Mouse (Mus musculus): ENCODE results near the gene Zcchc8.
A peak's percentile ranks its signal among the peaks of the same experiment; 100 is the strongest.
"Not testable (repeated sequence)": the region's sequence is repeated elsewhere in the genome, so short reads cannot be mapped to it uniquely, and the experiment has no call there.

Zcchc8 gene

DNA sequence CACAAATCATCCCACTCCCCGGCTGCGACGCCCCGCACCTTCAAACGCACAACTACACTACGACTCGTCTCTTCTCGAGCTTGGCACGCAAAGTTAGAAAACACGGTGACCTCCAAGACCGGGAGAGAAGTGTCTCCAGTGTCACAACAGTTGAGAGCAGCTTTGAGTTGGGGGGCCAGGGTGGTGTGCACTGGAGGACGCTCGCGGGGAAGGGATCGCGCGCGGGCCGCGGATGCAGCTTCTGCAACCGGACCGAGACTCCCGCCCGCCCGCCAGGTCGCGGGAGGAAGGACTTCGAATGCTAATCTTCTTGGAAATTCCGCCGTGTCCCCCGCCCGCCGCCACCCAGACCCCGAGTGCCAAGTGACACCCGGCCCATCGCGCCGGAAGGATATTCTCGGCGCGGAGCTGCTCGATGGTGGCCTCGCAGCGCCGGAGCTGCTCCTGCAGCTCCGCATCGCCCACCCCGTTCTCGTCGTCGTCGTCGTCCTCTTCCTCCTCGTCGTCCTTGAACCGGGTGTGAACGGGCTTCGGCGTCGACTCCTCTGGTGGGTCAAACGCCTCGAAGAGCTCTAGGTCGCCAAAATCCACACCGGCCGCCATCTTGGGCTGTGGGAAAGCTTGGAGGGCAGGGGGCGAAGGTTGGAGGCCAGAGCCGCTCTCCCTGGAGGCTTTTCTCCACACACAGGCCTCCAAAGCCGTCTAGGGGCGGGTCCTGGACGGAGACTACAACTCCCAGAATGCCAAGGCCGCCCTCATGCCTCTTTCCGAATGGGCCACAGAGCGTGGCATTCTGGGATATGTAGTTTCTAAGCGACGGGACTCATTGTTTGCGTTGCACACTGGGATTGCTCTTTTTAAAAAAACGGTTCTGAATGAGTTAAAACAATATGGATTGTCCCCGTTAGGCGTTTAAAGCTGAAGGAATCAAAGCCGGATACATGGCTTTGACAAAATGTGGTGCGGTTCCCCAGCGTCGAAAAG, at the start of gene Zcchc8:
Gene Zcchc8, minus strand, starts transcription at position 773 of the 984 bp plus-strand sequence.
- peak; percentile 98 for DNase-seq (ENCODE audit: low read depth)

DNA sequence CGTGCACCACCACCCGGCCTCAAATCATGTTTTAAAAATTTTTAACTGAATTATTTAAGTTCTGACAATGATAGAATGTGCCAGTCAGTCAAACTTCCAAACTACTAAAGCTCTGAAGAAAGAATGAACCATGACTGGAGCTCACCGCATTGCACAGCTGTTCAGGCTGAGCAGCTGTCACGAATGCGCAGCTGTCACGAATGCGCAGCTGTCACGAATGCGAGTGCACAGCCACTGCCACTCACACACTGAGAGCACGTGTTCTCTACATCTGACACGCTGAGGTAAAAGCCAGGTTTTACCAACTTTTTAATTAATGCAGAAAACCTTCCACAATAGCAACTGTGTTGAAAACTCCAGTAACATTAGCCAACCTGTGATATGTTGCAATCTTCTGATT, 45.6 kb upstream of the Zcchc8 start:
- not testable (repeated sequence) for DNase-seq (ENCODE audit: low read depth)

GRCm38 (mm10) chr5:123765506-123765905, 44.6 kb upstream of the Zcchc8 start:
- peak; percentile 35 for DNase-seq (ENCODE audit: low read depth)

DNA sequence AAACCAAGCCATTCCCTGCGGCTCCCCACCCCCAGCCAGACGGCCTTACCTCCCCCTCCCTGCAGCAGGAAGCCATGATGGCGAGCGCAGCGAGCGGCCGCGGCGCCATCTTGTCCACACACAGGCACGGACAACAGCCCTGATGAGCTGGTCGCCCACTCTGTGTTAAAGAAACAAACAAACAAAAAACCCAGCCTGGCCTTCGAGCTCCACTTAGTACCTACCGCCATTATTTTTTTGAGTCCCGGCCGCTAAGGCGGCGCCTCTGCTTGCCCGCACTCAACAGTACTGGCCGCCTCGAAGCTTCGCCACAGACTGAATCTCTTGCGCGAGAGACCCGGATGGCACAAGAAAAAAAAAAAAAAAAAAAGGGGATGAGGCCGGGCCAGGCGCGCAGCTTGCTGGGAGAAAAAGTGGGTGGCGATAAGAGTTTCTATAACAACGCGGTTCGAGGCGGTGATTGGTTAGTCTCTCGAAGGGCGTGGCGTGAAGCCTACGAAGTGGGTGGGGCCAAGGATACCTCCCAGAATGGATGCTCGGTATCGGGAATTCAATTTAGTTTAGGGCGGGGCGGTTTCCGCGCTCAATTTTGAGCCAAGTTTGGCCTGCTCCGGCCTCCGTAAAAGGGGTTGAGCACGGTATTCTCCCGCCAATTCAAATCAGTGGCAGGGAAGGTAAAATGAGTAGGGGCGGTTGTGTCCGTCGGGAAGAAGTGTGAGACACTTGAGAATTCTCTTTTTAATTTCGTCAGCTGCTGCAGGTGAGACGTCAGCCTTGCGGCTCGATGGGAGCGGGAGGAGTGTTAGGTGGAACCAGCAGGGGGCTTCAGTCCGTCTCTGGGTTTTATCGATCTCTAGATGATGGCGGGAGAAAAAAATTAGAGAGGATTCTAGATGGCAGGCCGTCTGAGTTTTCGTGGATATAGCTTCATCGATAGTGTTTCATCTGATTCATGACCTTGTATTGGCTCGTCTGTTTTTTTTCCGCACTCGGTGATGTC, 28.5 kb upstream of the Zcchc8 start, which contains the start of the genes Rsrc2 and Kntc1:
Gene Rsrc2, minus strand, starts transcription at position 350 of the 1,000 bp plus-strand sequence.
Gene Kntc1, plus strand, starts transcription at position 652 of the 1,000 bp plus-strand sequence.
- peak; percentile 100 for DNase-seq (ENCODE audit: low read depth)

DNA sequence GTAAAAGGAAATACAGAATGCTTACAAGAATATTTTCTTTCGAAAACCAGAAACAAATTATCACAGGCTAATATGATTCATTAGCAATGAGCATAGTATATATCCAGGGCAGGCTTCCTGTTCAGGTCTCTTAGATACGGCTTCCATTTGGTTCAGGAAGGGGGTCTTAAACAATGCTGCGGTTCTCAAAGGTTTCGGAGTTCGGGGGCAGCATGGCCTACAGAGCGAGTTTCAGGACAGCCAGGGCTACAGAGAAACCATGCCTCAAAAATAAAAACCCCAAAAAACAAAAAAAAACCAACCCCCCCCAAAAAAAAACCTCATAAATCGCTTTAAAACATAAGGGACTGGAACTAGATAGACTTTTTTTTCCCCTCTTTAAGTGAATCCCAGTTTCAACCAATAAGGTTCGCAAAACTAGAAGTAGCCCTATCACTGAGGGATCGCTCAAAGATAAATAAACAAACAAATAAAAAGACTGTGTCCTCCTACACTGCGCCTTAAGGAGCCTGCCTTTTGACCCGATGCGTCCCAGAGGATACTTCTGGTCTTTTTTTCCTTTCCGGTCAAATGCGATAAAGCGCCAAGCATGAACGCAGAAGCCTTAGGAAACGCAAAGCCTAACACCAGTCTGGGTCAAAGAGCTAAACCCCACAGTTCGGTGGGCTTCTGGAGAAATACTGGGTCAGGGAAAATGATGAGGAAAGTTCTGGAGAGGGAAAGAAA, 27.6 kb upstream of the Zcchc8 start:
- no peak for DNase-seq (ENCODE audit: low read depth)

DNA sequence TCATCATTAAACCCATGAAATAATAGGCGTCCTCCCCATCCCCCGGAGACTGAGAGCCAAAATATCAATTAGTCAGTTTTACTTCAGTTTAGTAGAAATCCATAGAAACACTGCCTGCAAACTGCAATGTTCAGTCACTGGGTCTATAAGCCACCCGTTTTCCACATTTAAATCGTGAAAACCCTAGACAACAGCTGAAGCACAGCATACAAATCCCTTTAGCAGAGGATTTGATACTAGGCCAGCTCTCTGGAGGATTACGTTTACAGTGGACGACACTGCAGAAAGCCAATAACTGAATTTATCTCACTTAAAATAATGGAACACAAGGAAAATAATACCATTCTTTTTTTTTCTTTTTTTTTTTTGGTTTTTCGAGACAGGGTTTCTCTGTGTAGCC, 26.7 kb upstream of the Zcchc8 start:
- no peak for DNase-seq (ENCODE audit: low read depth)

DNA sequence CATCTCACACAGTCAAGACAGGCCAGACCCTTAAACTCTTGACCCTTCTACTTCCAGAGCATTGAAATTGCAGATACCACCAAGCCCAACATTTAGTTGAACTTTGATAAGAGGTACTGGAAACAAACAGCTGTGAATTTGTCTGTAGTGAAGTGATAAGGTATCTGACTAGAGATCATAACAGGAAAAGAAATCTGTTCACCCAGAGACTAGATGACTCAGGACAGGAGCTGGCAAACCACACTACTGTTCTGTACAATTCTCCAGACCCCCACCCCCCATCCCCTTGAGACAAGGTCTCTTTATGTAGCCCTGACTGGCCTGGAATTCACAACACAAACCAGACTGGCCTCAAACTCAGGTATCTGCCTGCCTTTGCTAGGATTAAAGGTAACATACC, 25.4 kb upstream of the Zcchc8 start:
- peak; percentile 71 for DNase-seq (ENCODE audit: low read depth)

DNA sequence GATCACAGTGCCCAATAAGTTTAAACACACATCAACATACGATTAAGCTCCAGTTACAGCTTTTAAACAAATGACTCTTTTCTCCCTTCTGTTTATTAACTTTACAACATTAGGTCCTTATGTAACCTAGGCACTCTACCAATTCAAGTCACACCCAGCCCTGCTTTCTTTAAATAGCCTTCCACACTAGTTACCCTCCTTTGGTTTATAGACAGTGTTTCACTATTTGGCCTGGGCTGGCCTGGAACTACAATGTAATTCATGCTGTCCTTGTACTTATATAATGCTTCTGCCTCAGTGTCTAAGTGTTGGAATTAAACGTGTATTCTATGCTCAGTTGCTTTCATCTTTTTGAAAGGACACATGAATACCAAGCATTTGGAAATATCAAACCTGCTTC, 23.5 kb upstream of the Zcchc8 start:
- DNase-seq (ENCODE audit: low read depth), result no peak

DNA sequence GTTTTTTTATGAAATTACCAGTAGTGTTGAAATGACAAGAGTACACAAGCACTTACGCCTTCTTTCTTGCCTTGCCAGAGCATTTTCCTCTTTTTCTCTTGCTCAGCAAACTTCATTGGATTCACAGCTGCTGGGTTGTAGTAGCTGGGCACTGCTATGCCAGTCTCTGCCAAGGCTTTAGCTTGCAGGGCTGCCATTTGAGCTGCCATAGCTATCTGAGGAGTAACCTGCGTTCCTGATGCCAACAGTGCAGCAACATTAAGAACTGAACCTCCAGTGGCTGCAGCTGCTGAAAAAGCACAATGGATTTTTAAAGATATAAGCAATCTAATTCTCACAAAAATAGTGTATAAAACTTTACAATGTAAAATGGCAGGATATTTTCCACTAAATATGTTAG, 10.1 kb upstream of the Zcchc8 start:
- DNase-seq (ENCODE audit: low read depth), result no peak

GRCm38 (mm10) chr5:123723816-123724215, 2.9 kb upstream of the Zcchc8 start:
- DNase-seq (ENCODE audit: low read depth), result not testable (repeated sequence)

- DNase-seq (ENCODE audit: low read depth), result no peak
Observed at GRCm38 (mm10) chr5:123714622-123715021, 6.3 kb downstream of the Zcchc8 start.

DNA sequence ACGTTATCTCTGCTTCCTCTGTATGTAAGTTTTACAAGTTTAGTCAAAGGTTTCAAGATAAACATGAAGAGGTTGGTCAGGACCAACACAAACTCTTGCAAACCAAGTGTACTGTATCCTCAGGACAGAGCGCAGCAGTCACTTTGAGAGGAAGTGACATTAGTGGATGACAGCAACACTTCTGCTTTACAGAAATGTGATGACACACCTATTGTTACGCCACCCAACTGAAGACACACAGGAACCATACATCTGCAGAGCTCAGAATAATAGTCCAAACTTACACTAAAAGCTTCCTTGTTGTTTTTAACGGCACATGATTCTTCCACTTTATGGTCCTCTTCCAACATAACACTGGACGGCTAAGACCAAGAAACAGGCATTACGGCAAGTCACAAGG, 7.1 kb downstream of the Zcchc8 start:
- DNase-seq (ENCODE audit: low read depth), result no peak

GRCm38 (mm10) chr5:123709571-123709970, 11.3 kb downstream of the Zcchc8 start:
- no peak for DNase-seq (ENCODE audit: low read depth)

- no peak for DNase-seq (ENCODE audit: low read depth)
Observed at GRCm38 (mm10) chr5:123708598-123708997, 12.3 kb downstream of the Zcchc8 start.

GRCm38 (mm10) chr5:123700625-123701024, 20.3 kb downstream of the Zcchc8 start:
- no peak for DNase-seq (ENCODE audit: low read depth)

- peak; percentile 89 for DNase-seq (ENCODE audit: low read depth)
Observed at GRCm38 (mm10) chr5:123699198-123699597, 21.7 kb downstream of the Zcchc8 start.

- no peak for DNase-seq (ENCODE audit: low read depth)
Observed at GRCm38 (mm10) chr5:123696961-123697360, 23.9 kb downstream of the Zcchc8 start.

GRCm38 (mm10) chr5:123696244-123696643, 24.7 kb downstream of the Zcchc8 start:
- no peak for DNase-seq (ENCODE audit: low read depth)

DNA sequence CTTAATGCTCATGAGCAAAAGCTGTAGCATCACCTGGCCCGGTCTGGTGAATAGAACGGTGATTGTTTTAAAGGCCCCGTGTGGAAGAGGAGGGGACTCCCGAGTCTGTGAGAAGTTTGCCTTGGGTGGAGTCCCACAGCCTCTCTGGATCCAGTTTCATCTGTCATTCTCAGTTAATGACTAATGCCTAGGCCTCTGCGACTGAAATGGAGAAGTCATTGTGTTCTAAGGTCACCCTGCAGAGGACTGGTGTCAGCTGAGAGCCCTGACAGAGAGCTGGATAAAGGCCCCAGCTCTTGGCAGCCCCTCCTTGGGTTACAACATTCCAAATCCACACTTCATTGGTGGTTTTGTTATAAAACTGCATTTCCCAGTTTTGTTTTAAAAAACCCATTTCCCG, 26.4 kb downstream of the Zcchc8 start:
- DNase-seq (ENCODE audit: low read depth), result no peak

- DNase-seq (ENCODE audit: low read depth), result peak; percentile 79
Observed at GRCm38 (mm10) chr5:123684221-123685144, 36.4 kb downstream of the Zcchc8 start, which contains the start of gene Clip1. Clip1 (minus strand) TSS chr5:123684618.

All from induced T-regulatory cell, adult 2 months (primary cell).